Mouse (Mus musculus) cortical plate, adult 2 months (tissue): Measurements from ENCODE around the gene Ugt1a1.

Experiments
- CTCF ChIP-seq: fragments of 200-500 bp; IDR thresholded peaks from 2 replicates; pipeline ENCODE4 v1.5.1; 2011; ENCODE audit warnings: mild to moderate bottlenecking, control low read depth, low read length; ENCODE audit not compliant: insufficient read depth; ENCODE audit errors: extremely low read depth
- POLR2A ChIP-seq: fragments of 200-500 bp; IDR thresholded peaks from 2 replicates; pipeline ENCODE4 v1.6.1; 2011; ENCODE audit warnings: mild to moderate bottlenecking, low read length, control low read depth; ENCODE audit not compliant: insufficient read depth; ENCODE audit errors: extremely low read depth

GRCm38 (mm10) chr1:88225741-88226140 is 14.0 kb downstream of the Ugt1a1 start:
- TF ChIP-seq CTCF (no peak), POLR2A (no peak)
